Mouse (Mus musculus) erythroblast, embryonic 14.5 days (primary cell): ENCODE data around the gene Oxgr1.

Source experiments
- GATA1 ChIP-seq: IDR thresholded peaks from 2 replicates; pipeline ENCODE4 v1.6.1; 2012; ENCODE audit warnings: low read length, inconsistent platforms, mixed read lengths
- TAL1 ChIP-seq: IDR thresholded peaks from 3 replicates; pipeline ENCODE4 v1.6.1; 2012; ENCODE audit warnings: low read length, inconsistent platforms, mixed read lengths

DNA sequence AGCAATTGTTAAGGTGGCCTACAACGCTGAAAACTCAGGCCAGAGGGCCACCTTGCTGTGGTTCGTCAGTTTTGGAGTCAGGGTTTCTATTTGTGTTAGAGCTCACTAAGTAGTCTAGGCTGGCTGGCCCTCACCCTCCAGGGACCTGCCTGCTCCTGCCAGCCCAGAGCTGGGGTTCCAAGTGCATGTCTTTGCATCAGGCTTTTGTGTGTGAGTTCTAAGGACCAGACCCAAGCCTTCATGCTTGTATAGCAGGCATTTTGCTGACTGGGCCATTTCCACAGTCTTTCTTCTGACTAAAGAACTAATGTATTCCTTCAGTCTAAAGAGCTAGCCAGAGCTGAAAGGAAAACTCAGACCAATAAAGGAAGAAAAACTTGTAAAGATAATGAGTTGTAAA lies 22.3 kb downstream of the Oxgr1 start:
- TF ChIP-seq GATA1 (no peak), TAL1 (no peak)
